Mouse (Mus musculus) hematopoietic stem cell, adult 5-6 weeks (primary cell): Measurements from ENCODE around the gene Pigg. TPM values are rescaled to one million over a fixed set of nuclear protein-coding genes. Genes with fewer than 3 reads are reported as not detected.
"Not testable (repeated sequence)": the region's sequence is repeated elsewhere in the genome, so short reads cannot be mapped to it uniquely, and the experiment has no call there.

ENCODE experiments used
- ATAC-seq, 2 experiments: fragments of 125-278 bp in 1 of 2; replicated peaks in 1 of 2; 2 replicates each; pipeline ENCODE4 v1.8.0; 2016 to 2017; ENCODE audit warnings: inconsistent platforms in 2 of 2, mild to moderate bottlenecking in 2 of 2, moderate number of reproducible peaks in 2 of 2, low read depth in 1 of 2, moderate TSS enrichment in 1 of 2; ENCODE audit not compliant: low FRiP score in 2 of 2, poor library complexity in 2 of 2, severe bottlenecking in 2 of 2, insufficient read depth in 1 of 2, low TSS enrichment in 1 of 2
- total RNA-seq: library from RNA; stranded (forward); fragments of 172-1452, 232-1000 nt; gene quantifications from 2 replicates; pipeline ENCODE4 v1.2.3, GENCODE M21; 2017

Pigg gene
- total RNA-seq: 6.5 and 7.9 TPM in 2 replicates

GRCm38 (mm10) chr5:108312224-108313064 lies at the start of gene Pigg:
Gene Pigg, plus strand, starts transcription at chr5:108312609.
- ATAC-seq: peak; percentile 98 to 99

DNA sequence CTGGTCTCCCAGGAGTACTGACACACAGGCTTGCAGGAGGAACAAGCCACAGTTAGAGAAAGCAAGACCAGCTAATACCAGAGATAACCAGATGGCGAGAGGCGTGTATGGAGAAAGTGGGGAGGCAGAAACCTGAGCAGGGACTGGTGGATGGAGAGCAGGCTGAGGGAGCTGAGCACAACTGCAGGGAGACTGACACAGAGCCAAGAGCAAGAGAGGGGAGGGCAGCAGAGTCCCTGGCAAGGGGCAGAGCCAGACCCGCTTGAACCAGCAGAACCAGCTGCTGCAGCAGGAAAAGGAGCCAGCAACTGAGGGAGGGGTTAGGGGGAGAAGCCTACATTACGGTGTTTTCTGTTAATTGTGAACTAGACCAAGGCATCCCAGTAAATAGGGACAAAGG lies 49.7 kb upstream of the Pigg start:
- no peak for ATAC-seq

DNA sequence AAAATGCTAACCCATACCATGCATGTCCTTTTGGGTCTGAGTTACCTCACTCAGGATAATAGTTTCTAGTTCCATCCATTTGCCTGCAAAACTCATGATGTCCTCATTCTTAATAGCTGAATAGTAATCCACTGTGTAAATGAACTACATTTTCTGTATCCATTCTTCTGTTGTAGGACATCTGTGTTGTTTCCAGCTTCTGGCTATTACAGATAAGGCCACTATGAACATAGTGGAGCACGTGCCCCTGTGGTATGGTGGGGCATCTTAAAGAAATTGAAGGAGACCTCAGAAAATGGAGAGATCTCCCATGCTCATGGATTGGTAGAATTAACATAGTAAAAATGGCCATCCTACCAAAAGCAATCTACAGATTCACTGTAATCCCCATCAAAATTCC lies 48.6 kb upstream of the Pigg start:
- not testable (repeated sequence) for ATAC-seq

DNA sequence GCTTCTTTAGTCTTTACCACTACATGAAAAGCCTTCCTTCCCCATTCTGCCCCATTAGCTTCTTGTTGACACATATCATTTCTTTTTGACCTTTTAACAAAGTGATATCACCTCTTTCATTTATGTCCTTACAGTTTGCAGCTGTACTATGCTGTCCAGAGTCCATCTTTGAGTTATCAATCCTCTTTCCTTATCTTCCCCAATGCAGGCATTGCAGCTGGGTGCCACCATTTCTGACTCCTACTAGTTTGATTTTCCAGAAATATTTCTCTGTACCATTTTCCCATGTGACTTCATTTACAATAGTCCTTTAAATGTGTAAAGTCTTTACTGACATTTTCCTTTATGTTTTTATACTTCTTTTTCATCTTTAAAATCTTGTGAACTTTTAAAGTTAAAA lies 45.4 kb upstream of the Pigg start:
- no peak for ATAC-seq

DNA sequence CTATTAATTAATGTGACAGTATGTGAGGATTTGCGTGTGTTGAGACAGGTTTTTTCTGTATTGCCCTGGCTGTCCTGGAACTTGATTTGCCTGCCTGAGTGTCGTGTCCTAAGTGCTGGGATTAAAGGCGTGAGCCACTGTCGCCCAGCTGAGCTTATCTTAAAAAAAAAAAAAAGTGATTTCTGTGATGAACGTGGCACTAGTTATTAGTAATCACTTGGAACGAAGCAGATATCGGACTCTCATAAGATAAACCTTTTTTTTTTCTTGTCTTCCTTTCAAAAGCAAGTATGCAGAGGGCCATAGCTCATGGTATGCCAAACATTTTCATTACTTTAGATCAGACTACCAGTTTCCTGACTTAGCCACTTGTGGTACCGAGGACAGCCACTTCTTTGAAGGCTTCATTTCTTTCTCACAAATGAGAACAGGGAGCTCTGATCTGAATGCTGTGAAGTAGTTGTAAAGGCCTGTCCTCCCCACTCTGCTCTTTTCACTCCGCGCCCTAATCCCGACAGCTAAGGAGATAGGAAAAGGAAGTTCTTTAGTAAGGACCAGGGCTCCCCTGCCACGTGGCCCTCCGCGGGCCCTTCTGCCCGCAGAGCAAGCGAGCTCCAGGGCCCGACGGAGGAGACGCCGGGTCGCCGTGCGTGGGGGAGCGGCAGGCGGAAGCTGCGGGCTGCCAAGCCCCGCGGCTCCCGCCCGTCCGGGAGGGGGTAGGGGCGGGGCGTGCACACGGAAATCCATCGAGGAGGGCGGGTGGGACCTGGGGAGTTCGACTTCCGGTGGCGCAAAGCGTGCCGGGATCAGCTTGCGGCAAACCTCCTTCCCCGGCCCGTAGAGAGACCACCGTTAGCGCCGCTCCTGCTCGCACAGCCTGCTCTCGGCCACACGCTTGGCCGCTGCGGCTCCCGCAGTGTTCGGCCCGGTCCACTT lies 44.0 kb upstream of the Pigg start, which contains the start of gene Dr1:
Dr1 (plus strand) TSS at position 771 of the 936 bp plus-strand sequence.
- ATAC-seq: peak; percentile 85 to 88

DNA sequence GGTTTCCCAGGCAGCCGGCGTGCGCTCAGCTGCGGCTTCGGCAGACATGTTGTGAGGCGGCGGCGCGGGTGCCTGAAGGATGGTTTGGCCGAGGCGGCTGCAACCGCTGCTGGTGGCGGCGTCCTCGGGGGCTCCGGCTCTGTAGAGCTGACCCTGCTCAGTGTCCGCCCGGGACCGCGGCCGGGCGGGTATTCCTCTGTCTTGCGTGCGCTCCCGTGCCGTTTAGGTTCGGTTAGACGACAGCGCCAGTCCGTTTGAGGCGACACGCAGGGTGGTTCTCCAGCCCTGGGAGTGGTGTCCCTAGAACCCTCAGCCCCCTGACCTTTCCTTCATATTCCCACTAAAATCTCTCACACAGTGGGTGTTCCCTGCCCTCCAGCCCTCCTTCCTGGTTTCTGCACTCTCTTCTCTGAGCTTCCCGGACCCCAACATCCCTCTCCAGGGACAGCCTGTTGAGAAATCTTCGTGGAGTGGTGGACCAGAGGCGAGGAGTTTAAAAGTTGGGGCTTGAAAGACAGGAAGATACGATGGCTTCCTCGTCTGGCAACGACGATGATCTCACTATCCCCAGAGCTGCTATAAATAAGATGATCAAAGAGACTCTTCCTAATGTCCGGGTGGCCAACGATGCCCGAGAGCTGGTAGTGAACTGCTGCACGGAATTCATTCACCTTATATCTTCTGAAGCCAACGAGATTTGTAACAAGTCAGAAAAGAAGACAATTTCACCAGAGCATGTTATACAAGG lies 43.2 kb upstream of the Pigg start:
- peak; percentile 2 to 3; a peak in 1 of 4 replicates for ATAC-seq

- no peak for ATAC-seq
Observed at GRCm38 (mm10) chr5:108269811-108270151, 42.6 kb upstream of the Pigg start.

- ATAC-seq: no peak
Observed at GRCm38 (mm10) chr5:108270415-108270814, 42.0 kb upstream of the Pigg start.

GRCm38 (mm10) chr5:108271345-108271744 lies 41.1 kb upstream of the Pigg start:
- ATAC-seq: not testable (repeated sequence)

DNA sequence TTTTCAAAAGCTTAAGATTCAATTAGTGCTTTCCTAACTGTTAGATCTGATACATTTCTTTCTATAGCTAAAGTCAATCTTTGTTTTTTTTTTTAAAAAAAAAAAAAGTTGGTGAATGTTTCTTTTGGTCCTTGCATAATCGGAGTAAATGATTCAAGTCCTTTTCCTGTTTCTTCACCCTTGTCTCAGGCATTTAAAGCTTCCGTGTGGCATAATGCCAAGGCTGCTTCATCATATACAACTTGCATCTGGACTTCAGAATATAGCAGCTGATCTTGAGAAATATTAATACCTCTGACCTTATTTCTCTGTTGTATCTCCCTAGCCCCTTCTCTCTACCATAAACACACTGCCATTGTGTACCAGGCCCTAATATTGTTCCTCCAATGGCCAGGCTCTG lies 25.5 kb upstream of the Pigg start:
- no peak for ATAC-seq

DNA sequence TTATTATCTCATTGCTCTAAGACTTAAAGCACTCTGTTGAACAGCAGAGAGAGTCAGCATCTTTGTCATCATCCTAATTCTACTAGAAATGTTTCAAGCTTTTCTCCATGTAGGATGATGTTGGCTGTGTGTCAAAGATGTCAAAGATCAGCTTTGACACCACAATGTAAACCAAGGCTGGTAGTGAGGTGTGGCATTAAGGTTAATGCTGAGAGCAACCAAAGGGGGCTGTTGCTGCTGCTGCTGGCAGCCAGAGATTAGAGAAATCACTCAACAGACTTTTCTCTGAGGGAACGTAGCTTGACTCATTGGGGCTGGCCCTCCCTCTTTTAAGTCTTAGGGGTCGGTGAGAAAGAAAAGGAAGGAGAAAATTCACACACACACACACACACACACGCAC lies 10.8 kb upstream of the Pigg start:
- ATAC-seq: no peak

GRCm38 (mm10) chr5:108313065-108313860 lies 854 bp downstream of the Pigg start:
- ATAC-seq: no peak

GRCm38 (mm10) chr5:108331051-108331450 lies 18.6 kb downstream of the Pigg start:
- no peak for ATAC-seq

DNA sequence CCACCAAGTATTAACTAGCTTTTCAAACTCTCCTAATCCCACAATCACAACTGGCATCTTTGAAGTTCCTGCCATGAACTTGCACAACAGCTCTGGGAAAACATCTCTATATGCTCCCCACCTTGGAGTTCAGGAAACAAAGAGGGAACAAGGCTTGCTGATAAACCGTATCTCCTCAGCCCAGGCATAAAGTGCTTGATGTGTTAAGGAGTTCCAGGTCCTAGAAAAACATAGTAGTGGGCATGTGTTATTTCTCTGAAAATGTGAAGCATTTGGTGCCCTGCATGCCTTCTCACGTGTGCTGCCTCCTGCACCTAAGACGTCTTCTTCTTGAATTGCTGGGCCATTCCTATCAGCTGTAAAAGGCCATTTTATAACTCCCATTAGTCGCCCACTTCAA lies 25.0 kb downstream of the Pigg start:
- ATAC-seq: no peak

- no peak for ATAC-seq
Observed at GRCm38 (mm10) chr5:108338049-108338448, 25.6 kb downstream of the Pigg start.

DNA sequence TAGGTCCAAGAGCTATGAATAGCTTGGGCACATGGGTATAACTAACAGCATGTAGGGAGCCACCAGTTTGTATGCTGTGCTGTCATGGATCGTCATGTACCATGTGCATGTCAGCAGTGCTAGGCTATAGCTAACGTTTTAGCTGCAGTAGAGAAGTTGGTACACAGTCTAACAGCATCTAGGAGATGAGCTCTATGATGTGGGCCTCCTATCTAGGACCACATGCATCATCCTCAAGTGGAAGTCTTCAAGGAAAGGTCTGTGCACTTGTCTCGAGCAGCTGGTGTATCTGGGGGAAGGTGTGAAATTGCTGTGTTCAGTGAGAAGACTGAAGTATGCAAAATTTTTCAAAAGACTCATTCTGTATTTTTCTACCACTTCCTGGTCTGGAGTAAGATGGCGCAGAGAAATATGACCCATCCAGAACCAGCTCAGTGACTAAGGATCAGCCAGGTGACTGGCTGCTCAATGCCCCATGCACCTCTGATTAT lies 31.3 kb downstream of the Pigg start:
- ATAC-seq: no peak
